Mouse (Mus musculus) lung, adult 2 months (tissue): Measurements from ENCODE around the gene Thap3.

Experiments
- CTCF ChIP-seq: fragments of 200-500 bp; IDR thresholded peaks from 2 replicates; pipeline ENCODE4 v1.5.1; 2011; ENCODE audit warnings: mild to moderate bottlenecking, low read length, control low read depth; ENCODE audit not compliant: insufficient read depth
- POLR2A ChIP-seq: fragments of 200-500 bp; IDR thresholded peaks from 2 replicates; pipeline ENCODE4 v1.6.1; 2011; ENCODE audit warnings: low read depth, mild to moderate bottlenecking, control low read depth, low read length, borderline replicate concordance; ENCODE audit errors: extremely low read depth

- TF ChIP-seq POLR2A (no peak), CTCF (peak; percentile 72)
Observed at GRCm38 (mm10) chr4:151972221-151972967, 16.4 kb downstream of the Thap3 start.
